In the genomic region with DNA sequence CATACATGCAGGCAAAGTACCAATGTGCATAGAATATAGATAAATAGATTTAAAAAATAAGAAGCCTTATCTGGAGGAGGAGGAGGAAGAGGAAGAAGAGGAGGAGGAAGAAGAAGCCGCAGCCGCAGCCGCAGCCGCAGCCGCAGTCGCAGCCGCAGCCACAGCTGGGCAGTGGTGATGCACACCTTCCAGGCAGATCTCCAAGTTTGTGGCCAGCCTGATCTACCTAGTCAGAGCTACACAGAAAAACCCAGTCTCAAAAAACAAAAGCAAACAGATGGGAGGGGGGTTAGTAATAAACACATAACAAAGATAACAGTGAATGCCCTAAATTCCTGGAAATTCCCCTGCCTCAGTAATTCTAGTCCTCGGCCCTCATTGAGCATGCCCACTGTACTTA, we compare ENCODE assay signal across 15 mouse cellular contexts. TPM values are rescaled to one million over a fixed set of nuclear protein-coding genes. Genes with fewer than 3 reads are reported as not detected.
DNase-seq lines count a peak whose midpoint lies in the region; ATAC-seq lines count a peak whose summit lies in the region.
"Had no signal": no experiment of that assay in that cellular context is flagged by ENCODE, and none has a peak within 500 bp of the region (broad histone marks: within the 10 kb centered on the region; RNA-seq: fewer than 3 reads in every experiment).

No protein-coding gene starts in this region.

- no peak overlapping the region for H3K27ac ChIP-seq in heart, embryonic 13.5 days (replicated peaks)
- peak overlapping the region; percentile 43 for H3K27ac ChIP-seq in liver, embryonic 16.5 days (ENCODE audit: low read length)
- H3K27ac ChIP-seq: limb, embryonic 12.5 days had no signal

- WGBS in heart, embryonic 13.5 days: 89% methylated on average over 8 of the region's 8 CpGs
- 41% methylated on average over 8 of the region's 8 CpGs for WGBS in liver, embryonic 16.5 days (ENCODE audit: insufficient replicate concordance)

- H3K36me3 ChIP-seq in heart, embryonic 13.5 days: peaks cover 47% of the 10 kb centered on the region
- no peaks in the 10 kb centered on the region; the same call in 1 of the 2 replicates for H3K36me3 ChIP-seq in liver, embryonic 16.5 days (ENCODE audit: control insufficient read depth, insufficient read depth)

- no peak overlapping the region for H3K9ac ChIP-seq in heart, embryonic 13.5 days
- H3K9ac ChIP-seq in liver, embryonic 16.5 days (ENCODE audit: low read depth, low read length): no peak overlapping the region
- H3K9ac ChIP-seq: limb, embryonic 12.5 days had no signal

- no peak for ATAC-seq in heart, embryonic 13.5 days (ENCODE audit: extremely low read depth, insufficient number of reproducible peaks, low FRiP score, low TSS enrichment)
- ATAC-seq in common myeloid progenitor, adult 5-6 weeks (replicated peaks; ENCODE audit: low read depth, poor library complexity, severe bottlenecking): 0 out of 2 replicates have a peak, but pooled peaks have one; percentile 13
- no peak for ATAC-seq in liver, embryonic 16.5 days (ENCODE audit: low read depth)

- no peaks in the 10 kb centered on the region for H3K9me3 ChIP-seq in heart, embryonic 13.5 days
- no peaks in the 10 kb centered on the region for H3K9me3 ChIP-seq in liver, embryonic 16.5 days (replicated peaks; ENCODE audit: control insufficient read depth, low read length)
- H3K9me3 ChIP-seq: limb, embryonic 12.5 days had no signal

- peak overlapping the region; percentile 25; the same call in 1 of the 2 replicates for H3K4me2 ChIP-seq in heart, embryonic 13.5 days
- peak overlapping the region; percentile 38 for H3K4me2 ChIP-seq in liver, embryonic 16.5 days (ENCODE audit: low read depth, low read length)
- H3K4me2 ChIP-seq: limb, embryonic 12.5 days had no signal

- H3K4me3 ChIP-seq in heart, embryonic 13.5 days: no peak overlapping the region
- H3K4me3 ChIP-seq in liver, embryonic 16.5 days (ENCODE audit: low read depth, low read length): 0 out of 2 replicates have a peak overlapping the region, but pooled peaks have one; percentile 12
- H3K4me3 ChIP-seq: limb, embryonic 12.5 days had no signal

- no peak for DNase-seq in heart, adult 11 months
- DNase-seq in 3134 (ENCODE audit: extremely low read depth, insufficient read length, low spot score) (peak; percentile 46), MN1 (ENCODE audit: low spot score) (no peak)
- no peak for DNase-seq in ovary, postnatal 36 days (ENCODE audit: low spot score)
- DNase-seq in spleen, postnatal 4 days (ENCODE audit: low spot score in 2 of 2): no peak
- DNase-seq: adrenal gland, postnatal 10 days; cerebellum, postnatal 10 days; heart, postnatal 10 days; layer of hippocampus, postnatal 36 days; midbrain, embryonic 14.5 days; thymus, postnatal 4 days had no signal

- H3K27me3 ChIP-seq in heart, embryonic 13.5 days (replicated peaks): no peaks in the 10 kb centered on the region
- H3K27me3 ChIP-seq in liver, embryonic 16.5 days (ENCODE audit: control insufficient read depth, insufficient read depth, low read depth, low read length): no peaks in the 10 kb centered on the region
- H3K27me3 ChIP-seq: limb, embryonic 12.5 days had no signal

- peaks cover 29% of the 10 kb centered on the region for H3K4me1 ChIP-seq in heart, embryonic 13.5 days
- H3K4me1 ChIP-seq in liver, embryonic 16.5 days (ENCODE audit: control insufficient read depth, low read depth, low read length): peaks cover 22% of the 10 kb centered on the region

RNA-seq across cellular contexts. Expression of a gene that starts 4.0 kb away (rescaled TPM):
- 82.1 and 88.7 TPM in 2 replicates for polyA plus RNA-seq in heart, embryonic 13.5 days (2015; fragmentation: Nextera tagmentation; extraction: Ambion mirVana)
- 21.5 and 34.3 TPM in 2 replicates for total RNA-seq in common myeloid progenitor, adult 5-6 weeks (2017)
- 23.1 and 24.9 TPM in 2 replicates for polyA plus RNA-seq in liver, embryonic 16.5 days (2015; fragmentation: Nextera tagmentation; extraction: Ambion mirVana)

RNA-seq across cellular contexts. Expression of a gene that starts 4.2 kb away (rescaled TPM):
- polyA plus RNA-seq in heart, embryonic 13.5 days (2015; fragmentation: Nextera tagmentation; extraction: Ambion mirVana): 29.0 and 31.0 TPM in 2 replicates
- total RNA-seq in common myeloid progenitor, adult 5-6 weeks (2017): 24.2 and 25.9 TPM in 2 replicates
- 54.7 and 73.7 TPM in 2 replicates for polyA plus RNA-seq in liver, embryonic 16.5 days (2015; fragmentation: Nextera tagmentation; extraction: Ambion mirVana)

RNA-seq across cellular contexts. Expression of a gene that starts 26.7 kb away (rescaled TPM):
- 22.8 and 24.4 TPM in 2 replicates for polyA plus RNA-seq in heart, embryonic 13.5 days (2015; fragmentation: Nextera tagmentation; extraction: Ambion mirVana)
- total RNA-seq in common myeloid progenitor, adult 5-6 weeks (2017): 20.2 and 21.7 TPM in 2 replicates
- 5.7 and 6.6 TPM in 2 replicates for polyA plus RNA-seq in liver, embryonic 16.5 days (2015; fragmentation: Nextera tagmentation; extraction: Ambion mirVana)

RNA-seq across cellular contexts. Expression of a gene that starts 43.3 kb away (rescaled TPM):
- polyA plus RNA-seq in heart, embryonic 13.5 days (2015; fragmentation: Nextera tagmentation; extraction: Ambion mirVana): 0.42 and 0.48 TPM in 2 replicates
- 2.2 and 2.6 TPM in 2 replicates for total RNA-seq in common myeloid progenitor, adult 5-6 weeks (2017)
- 0.05 and 0.08 TPM in 2 replicates for polyA plus RNA-seq in liver, embryonic 16.5 days (2015; fragmentation: Nextera tagmentation; extraction: Ambion mirVana)

RNA-seq across cellular contexts. Expression of a gene that starts 56.0 kb away (rescaled TPM):
- polyA plus RNA-seq in heart, embryonic 13.5 days (2015; fragmentation: Nextera tagmentation; extraction: Ambion mirVana): 82.4 and 92.2 TPM in 2 replicates
- total RNA-seq in common myeloid progenitor, adult 5-6 weeks (2017): 38.7 and 40.5 TPM in 2 replicates
- 44.4 and 44.7 TPM in 2 replicates for polyA plus RNA-seq in liver, embryonic 16.5 days (2015; fragmentation: Nextera tagmentation; extraction: Ambion mirVana)
